Mouse (Mus musculus) CD4-positive helper T cell, adult 2 months (primary cell): ENCODE data around the gene Rmnd1.

Source experiments
- DNase-seq: peaks from one replicate; pipeline ENCODE4 v3.0.0-alpha.2; 2012; ENCODE audit warnings: low read depth, missing footprints, low spot score

Gene Rmnd1

GRCm38 (mm10) chr10:4354371-4355260 lies 77.6 kb downstream of the Rmnd1 start:
- DNase-seq: no peak
